Mouse (Mus musculus) lung, postnatal 0 days (tissue): ENCODE data around the gene Gpd1.

Source experiments
- CTCF ChIP-seq: IDR thresholded peaks from 2 replicates; pipeline ENCODE4 v1.5.1; 2016; ENCODE audit warnings: antibody characterized with exemption, mild to moderate bottlenecking
- EP300 ChIP-seq: IDR thresholded peaks from 2 replicates; pipeline ENCODE4 v1.6.1; 2016; ENCODE audit warnings: antibody characterized with exemption, mild to moderate bottlenecking, control low read depth

DNA sequence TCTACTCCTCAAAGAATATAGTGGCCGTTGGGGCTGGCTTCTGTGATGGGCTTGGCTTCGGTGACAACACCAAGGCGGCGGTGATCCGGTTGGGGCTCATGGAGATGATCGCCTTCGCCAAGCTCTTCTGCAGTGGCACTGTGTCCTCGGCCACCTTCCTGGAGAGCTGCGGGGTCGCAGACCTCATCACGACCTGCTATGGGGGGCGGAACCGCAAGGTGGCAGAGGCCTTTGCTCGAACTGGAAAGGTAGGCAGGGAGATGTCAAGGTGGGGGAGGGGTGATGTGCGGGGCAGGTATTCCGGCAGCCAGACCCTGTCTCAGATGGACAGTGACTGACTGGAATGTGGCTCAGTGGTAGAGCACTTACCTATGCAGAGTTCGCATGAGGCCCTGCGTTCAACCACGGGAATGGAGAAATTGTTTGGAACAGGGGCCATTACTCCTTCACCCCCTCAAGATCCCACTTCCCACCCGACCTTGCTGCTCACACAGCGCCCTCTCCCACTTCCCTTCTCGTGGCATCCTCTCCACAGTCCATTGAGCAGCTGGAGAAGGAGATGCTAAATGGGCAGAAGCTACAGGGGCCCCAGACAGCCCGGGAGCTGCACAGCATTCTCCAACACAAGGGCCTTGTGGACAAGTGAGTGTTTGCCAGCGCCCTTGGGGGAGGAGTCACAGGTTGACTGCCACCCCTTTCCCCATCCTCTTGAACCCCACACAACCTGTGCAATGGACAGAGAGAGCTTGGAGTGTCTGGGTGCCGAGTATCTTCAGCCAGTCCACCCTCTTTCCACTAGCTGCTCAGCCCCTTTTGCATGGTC lies 4.8 kb downstream of the Gpd1 start:
- TF ChIP-seq CTCF: no peak
- no peak for TF ChIP-seq EP300
